Mouse (Mus musculus) heart, adult 9 months (tissue): ENCODE results near the gene Tardbp.

Source experiments
- DNase-seq, 2 experiments: peaks; one replicate each; pipeline ENCODE4 v3.0.0; 2022; ENCODE audit warnings: low spot score in 2 of 2

Tardbp gene

GRCm38 (mm10) chr4:148626623-148627185 is at the start of gene Tardbp:
TSS of gene Tardbp (minus strand) at chr4:148627019.
- DNase-seq: peak; percentile 92 to 94

- DNase-seq: peak; percentile 62 to 73
These were observed 49.6 kb upstream of the Tardbp start for GRCm38 (mm10) chr4:148676188-148676960.

GRCm38 (mm10) chr4:148675043-148675442 is 48.2 kb upstream of the Tardbp start:
- no peak for DNase-seq

- DNase-seq: no peak
These were observed 44.6 kb upstream of the Tardbp start for GRCm38 (mm10) chr4:148671230-148671947.

GRCm38 (mm10) chr4:148667006-148667755 is 40.4 kb upstream of the Tardbp start:
- DNase-seq: peak; percentile 39 to 54

- no peak for DNase-seq
These were observed 37.2 kb upstream of the Tardbp start for GRCm38 (mm10) chr4:148664021-148664420.

- DNase-seq: no peak
These were observed 36.5 kb upstream of the Tardbp start for GRCm38 (mm10) chr4:148663326-148663725.

GRCm38 (mm10) chr4:148662168-148662965 is 35.5 kb upstream of the Tardbp start:
- DNase-seq: peak in 1 of 2 experiments; percentile 67

- no peak for DNase-seq
These were observed 33.4 kb upstream of the Tardbp start for GRCm38 (mm10) chr4:148660174-148660573.

- DNase-seq: no peak
These were observed 31.0 kb upstream of the Tardbp start for GRCm38 (mm10) chr4:148657776-148658175.

GRCm38 (mm10) chr4:148656691-148657258 is 30.0 kb upstream of the Tardbp start:
- DNase-seq: no peak

GRCm38 (mm10) chr4:148654701-148655398 is 28.0 kb upstream of the Tardbp start:
- DNase-seq: peak in 1 of 2 experiments; percentile 8

- DNase-seq: peak in 1 of 2 experiments; percentile 42
These were observed 24.2 kb upstream of the Tardbp start for GRCm38 (mm10) chr4:148651045-148651444.

GRCm38 (mm10) chr4:148649309-148649708 is 22.5 kb upstream of the Tardbp start:
- DNase-seq: no peak

GRCm38 (mm10) chr4:148646616-148647015 is 19.8 kb upstream of the Tardbp start:
- DNase-seq: peak in 1 of 2 experiments; percentile 18

- no peak for DNase-seq
These were observed 18.1 kb upstream of the Tardbp start for GRCm38 (mm10) chr4:148644926-148645325.

GRCm38 (mm10) chr4:148644157-148644511 is 17.3 kb upstream of the Tardbp start:
- DNase-seq: no peak

GRCm38 (mm10) chr4:148643291-148644156 is 16.7 kb upstream of the Tardbp start, which contains the start of gene Gm572:
TSS of gene Gm572 (plus strand) at chr4:148643317.
- no peak for DNase-seq

- no peak for DNase-seq
These were observed 14.3 kb upstream of the Tardbp start for GRCm38 (mm10) chr4:148641121-148641520.
